Mouse (Mus musculus): Measurements from ENCODE around the gene Dll1.

The Dll1 gene

GRCm38 (mm10) chr17:15378413-15379109 lies 1.9 kb upstream of the Dll1 start:
- DNase-seq (ENCODE audit: low read depth): no peak

GRCm38 (mm10) chr17:15377901-15378300 lies 1.2 kb upstream of the Dll1 start:
- peak; percentile 74 for DNase-seq (ENCODE audit: low read depth)

DNA sequence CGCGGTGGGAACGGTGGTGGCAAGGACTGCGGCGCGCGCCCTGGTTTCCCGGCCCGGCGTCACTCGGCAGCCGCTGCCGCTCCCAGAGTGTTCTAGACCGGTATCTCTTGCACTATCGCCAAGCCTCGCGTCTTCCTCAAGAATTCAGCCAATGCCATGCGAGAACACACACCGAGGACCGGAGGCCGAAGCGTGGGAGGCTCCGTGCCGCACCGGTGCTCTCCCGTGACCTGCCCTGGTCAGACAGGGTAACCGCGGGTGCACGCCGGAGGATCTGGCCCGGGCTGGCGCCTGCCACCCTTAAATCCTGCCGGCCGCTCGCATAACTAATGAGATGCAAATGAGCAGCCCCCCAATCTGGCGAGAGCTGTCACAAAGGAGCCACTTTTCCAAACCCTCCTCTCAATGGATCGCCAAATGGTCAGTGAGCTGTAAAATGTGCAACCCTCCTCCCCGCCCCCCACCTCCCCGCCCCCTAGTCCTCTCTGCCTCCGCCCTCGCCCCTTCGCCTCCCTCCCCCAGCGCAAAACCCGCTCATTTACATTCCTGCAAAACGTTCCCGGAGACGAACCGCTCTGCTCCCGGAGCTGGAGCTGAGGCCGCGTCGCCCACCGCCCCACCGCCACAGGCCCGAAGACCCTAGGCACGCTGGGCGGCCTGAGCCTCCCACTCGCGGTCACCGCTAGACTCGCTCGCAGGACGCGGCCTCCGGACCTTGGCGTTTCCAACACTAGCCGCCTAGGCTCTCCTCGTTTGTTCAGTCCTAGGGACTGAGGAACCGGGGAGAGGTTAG lies 775 bp downstream of the Dll1 start:
- no peak for DNase-seq (ENCODE audit: low read depth)

GRCm38 (mm10) chr17:15375224-15375623 lies 1.4 kb downstream of the Dll1 start:
- no peak for DNase-seq (ENCODE audit: low read depth)

DNA sequence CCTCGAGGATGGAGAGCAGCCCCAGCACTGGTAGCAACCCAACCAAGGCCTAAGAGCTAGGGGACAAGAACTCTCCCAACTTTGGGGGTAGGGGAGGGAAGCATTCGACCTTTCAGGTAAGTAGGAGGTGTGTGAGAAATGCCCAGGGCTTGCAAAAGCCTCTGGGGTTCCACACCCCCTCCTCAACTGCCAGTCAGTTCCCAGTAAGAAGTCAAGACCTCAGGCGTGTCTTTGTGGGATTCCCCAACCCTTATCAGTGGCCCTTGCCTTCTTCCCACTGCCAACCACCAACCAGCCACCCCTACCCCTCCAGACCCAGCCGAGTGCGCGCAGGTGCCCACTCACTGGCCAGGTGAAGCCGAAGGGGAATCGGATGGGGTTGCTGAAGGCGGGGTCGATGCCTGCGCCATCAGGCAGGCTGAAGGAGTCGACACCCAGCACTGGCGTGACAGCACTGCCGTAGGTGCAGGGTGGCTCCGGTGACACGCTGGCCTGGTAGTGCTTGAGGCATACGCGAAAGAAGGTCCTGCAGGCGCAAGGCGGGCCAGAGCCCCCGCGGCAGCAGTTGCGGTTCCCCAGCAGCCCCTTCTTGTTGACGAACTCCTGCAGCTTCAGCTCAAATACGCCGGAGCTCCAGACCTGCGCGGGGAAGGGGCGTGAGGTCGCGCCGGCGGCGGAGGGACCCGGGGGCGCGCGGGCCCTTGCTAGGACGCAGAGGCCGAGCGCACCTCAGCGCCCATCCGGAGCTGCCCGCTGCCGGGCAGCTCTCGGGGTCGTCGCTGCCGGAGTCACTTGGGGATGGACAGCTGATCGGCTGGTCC lies 2.1 kb downstream of the Dll1 start:
- DNase-seq (ENCODE audit: low read depth): no peak

DNA sequence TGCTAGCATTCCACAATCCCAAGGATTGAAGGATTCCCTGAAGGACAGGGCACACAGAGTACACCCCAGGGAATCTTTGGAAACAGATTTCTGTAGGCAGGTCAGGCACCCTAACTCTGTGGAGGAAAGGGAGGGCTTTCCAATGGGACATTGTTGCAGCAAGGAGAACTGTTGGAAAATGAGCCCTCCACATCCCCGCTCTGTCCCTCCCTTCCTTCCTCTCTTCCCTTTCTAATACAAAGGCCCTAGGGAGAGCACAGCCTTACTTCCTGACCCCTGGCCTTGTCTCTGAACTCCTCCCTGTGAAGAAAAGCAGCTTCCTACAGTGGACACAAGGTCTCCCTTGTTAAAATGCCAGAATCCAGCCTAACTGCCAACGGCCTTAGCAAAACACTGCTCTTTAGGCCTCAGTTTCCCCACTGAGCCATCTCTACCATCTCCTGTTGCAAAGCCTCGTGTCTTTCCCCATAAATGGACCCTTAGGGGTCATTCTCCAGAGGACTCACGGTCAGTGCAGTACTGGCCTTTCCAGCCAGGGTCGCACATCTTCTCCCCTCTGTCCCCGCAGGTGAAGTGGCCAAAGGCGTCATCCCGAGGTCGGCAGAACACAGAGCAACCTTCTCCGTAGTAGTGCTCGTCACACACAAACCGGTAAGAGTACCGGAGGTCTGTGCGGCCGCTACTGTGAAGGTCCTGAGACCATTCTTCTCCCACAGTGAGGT lies 3.6 kb downstream of the Dll1 start:
- DNase-seq (ENCODE audit: low read depth): no peak

GRCm38 (mm10) chr17:15371967-15372835 lies 4.5 kb downstream of the Dll1 start:
- DNase-seq (ENCODE audit: low read depth): peak; percentile 18

DNA sequence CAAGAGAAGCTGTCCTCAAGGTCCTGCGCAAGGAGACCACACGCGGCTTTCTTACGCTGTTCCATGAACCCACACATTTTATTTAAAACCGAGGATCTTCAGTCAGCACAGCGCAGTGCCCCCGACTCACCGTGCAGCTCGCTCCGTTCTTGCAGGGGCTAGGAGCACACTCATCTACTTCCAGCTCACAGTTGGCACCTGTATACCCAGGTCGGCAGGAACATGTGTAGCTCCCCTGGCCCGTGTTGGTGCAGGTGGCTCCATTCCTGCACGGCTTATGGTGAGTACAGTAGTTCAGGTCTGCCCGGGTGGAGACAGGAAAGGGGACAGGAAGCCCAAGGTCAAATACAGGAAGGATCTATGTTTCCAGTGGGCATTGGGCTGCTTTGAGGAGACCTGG lies 6.3 kb downstream of the Dll1 start:
- DNase-seq (ENCODE audit: low read depth): no peak

DNA sequence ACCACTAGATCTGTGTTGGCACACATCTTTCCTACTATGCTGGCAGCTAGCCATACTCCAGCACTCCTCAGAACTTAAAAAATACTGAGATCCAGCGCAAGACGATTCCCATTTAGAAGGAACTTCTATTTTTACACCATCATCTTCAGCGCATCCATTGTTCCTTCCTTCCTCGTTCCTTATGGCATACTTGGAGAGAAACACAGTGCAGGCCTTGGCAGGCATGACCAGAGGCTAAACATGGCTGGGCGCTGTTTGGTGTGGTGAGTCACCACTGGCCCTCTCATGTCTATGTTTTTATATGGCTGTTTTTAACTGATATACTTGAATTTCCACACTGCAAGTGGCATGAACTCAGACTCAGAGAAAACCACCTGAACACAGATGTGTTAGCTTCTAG lies 11.0 kb downstream of the Dll1 start:
- DNase-seq (ENCODE audit: low read depth): peak; percentile 95

GRCm38 (mm10) chr17:15363656-15364055 lies 13.0 kb downstream of the Dll1 start:
- no peak for DNase-seq (ENCODE audit: low read depth)

- peak; percentile 16 for DNase-seq (ENCODE audit: low read depth)
These were observed 19.6 kb downstream of the Dll1 start for GRCm38 (mm10) chr17:15357071-15357470.

DNA sequence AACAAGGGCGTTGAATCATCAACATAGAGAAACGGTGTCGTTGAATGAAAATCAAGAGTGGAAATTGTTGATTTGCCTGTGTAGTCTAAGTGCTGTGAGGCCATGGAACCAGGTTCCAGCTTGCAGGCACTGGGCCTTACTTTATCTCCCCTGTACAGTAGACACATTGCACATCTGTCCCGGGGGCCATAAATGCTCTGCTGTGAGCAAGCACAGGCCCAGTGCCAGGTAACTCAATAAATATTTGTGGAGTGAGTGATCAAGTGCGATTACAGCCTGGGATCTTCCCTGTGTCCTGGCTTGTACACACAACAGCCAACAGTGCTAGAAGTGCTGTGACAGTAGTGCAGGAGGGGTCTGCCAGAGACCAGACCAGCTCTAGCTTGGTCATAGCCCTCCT lies 20.1 kb downstream of the Dll1 start:
- DNase-seq (ENCODE audit: low read depth): peak; percentile 57

DNA sequence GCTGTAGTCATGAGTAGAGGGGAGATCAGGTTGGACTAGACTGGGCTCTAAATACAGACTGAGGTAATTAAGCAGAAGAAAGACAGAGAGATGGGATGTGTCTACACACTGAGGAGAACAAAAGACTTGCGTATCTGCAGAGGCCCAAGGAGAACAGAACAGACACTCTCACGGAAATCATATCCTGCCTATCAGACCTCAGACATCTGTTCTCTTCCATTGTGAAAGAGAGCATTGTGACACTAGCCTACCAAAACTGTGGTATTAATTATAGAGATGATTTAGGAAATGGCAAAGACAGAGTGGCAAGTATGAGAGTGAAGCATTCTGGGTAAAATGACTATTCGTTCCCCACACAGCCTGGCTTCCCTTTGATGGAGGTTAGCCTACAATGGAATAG lies 21.6 kb downstream of the Dll1 start:
- no peak for DNase-seq (ENCODE audit: low read depth)

DNA sequence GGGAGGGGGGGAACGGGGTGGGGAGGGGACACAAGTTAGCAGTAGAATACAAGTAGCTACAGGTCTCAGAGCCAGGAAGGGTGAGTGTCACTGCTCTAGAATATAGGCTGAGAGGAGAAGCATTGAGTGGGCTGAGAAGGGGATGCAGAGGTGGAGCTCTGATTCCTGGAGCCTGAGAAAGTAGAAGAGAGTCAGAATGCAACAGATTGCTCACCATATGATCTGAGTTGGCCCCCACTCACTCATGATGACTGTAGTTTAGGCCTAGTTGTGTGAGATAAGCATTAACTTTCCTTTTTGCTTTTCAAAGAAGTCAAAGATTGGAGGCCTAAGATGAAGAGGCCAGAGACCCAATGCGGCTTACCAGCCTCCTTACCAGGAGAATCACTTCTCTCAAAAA lies 22.7 kb downstream of the Dll1 start:
- no peak for DNase-seq (ENCODE audit: low read depth)

GRCm38 (mm10) chr17:15352869-15353610 lies 23.6 kb downstream of the Dll1 start:
- peak; percentile 18 for DNase-seq (ENCODE audit: low read depth)

DNA sequence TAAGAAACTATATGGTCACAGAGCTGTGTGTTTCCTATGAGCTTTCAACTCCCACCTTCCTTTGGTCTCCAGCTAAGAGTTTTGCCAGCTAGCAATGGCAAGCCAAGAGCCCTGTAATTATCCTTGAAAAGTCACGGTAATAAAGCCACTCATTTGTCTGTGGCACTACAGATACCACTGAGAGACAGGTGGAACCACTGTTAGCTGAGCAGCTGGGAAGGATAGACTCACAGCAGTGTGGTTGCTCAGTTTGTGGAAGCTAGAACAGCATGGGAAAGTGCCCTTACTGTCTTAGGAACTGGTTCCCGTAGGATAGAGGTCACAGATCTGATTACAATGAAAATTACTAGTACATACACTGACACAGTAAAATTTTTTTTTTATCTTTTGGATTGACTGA lies 26.5 kb downstream of the Dll1 start:
- DNase-seq (ENCODE audit: low read depth): no peak

- no peak for DNase-seq (ENCODE audit: low read depth)
These were observed 33.4 kb downstream of the Dll1 start for GRCm38 (mm10) chr17:15343071-15343822.

DNA sequence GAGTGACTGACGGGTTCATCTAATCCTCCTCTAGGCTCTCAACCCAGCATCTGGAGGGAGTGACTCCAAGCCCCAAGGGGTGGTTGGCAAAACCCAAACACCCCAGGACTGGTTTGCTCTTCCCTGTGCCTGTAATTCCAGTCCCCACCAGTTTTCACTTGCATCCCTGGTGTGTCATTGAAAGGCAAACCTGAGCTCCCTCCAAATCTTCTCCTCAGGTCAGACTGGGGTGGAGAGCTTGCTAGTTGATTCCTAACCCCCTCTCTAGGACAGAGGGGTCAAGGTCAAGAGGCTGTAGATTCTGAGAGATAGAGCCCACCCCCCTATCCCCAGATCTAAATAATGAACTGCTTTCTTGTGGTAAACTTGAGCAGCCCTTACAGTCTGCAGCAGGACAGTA lies 38.8 kb downstream of the Dll1 start:
- DNase-seq (ENCODE audit: low read depth): no peak

- no peak for DNase-seq (ENCODE audit: low read depth)
These were observed 46.8 kb downstream of the Dll1 start for GRCm38 (mm10) chr17:15329740-15330318.
